Mouse (Mus musculus): Measurements from ENCODE around the gene Gpr83.

Gpr83 gene

GRCm38 (mm10) chr9:14859868-14860639 lies at the start of gene Gpr83:
Gene Gpr83, plus strand, starts transcription at chr9:14860210.
- peak; percentile 75 for DNase-seq (ENCODE audit: low read depth, low spot score)

GRCm38 (mm10) chr9:14821396-14821795 lies 38.6 kb upstream of the Gpr83 start:
- no peak for DNase-seq (ENCODE audit: low read depth, low spot score)

GRCm38 (mm10) chr9:14824840-14825239 lies 35.2 kb upstream of the Gpr83 start:
- DNase-seq (ENCODE audit: low read depth, low spot score), result no peak

GRCm38 (mm10) chr9:14827875-14828274 lies 32.1 kb upstream of the Gpr83 start:
- DNase-seq (ENCODE audit: low read depth, low spot score), result no peak

- DNase-seq (ENCODE audit: low read depth, low spot score), result no peak
Measured at GRCm38 (mm10) chr9:14832046-14832445, 28.0 kb upstream of the Gpr83 start.

GRCm38 (mm10) chr9:14835335-14836075 lies 24.5 kb upstream of the Gpr83 start:
- no peak for DNase-seq (ENCODE audit: low read depth, low spot score)

GRCm38 (mm10) chr9:14839527-14839926 lies 20.5 kb upstream of the Gpr83 start:
- peak; percentile 30 for DNase-seq (ENCODE audit: low read depth, low spot score)

- DNase-seq (ENCODE audit: low read depth, low spot score), result no peak
Measured at GRCm38 (mm10) chr9:14839970-14840369, 20.0 kb upstream of the Gpr83 start.

- no peak for DNase-seq (ENCODE audit: low read depth, low spot score)
Measured at GRCm38 (mm10) chr9:14841878-14842761, 17.9 kb upstream of the Gpr83 start.

GRCm38 (mm10) chr9:14843311-14843857 lies 16.6 kb upstream of the Gpr83 start:
- no peak for DNase-seq (ENCODE audit: low read depth, low spot score)

- DNase-seq (ENCODE audit: low read depth, low spot score), result no peak
Measured at GRCm38 (mm10) chr9:14843901-14844300, 16.1 kb upstream of the Gpr83 start.

- DNase-seq (ENCODE audit: low read depth, low spot score), result peak; percentile 49
Measured at GRCm38 (mm10) chr9:14846428-14846827, 13.6 kb upstream of the Gpr83 start.

GRCm38 (mm10) chr9:14848267-14848935 lies 11.6 kb upstream of the Gpr83 start:
- DNase-seq (ENCODE audit: low read depth, low spot score), result no peak

GRCm38 (mm10) chr9:14854585-14854984 lies 5.4 kb upstream of the Gpr83 start:
- no peak for DNase-seq (ENCODE audit: low read depth, low spot score)

- no peak for DNase-seq (ENCODE audit: low read depth, low spot score)
Measured at GRCm38 (mm10) chr9:14856922-14857654, 2.9 kb upstream of the Gpr83 start.

- DNase-seq (ENCODE audit: low read depth, low spot score), result no peak
Measured at GRCm38 (mm10) chr9:14858170-14858706, 1.8 kb upstream of the Gpr83 start.

- DNase-seq (ENCODE audit: low read depth, low spot score), result no peak
Measured at GRCm38 (mm10) chr9:14858782-14859181, 1.2 kb upstream of the Gpr83 start.

- DNase-seq (ENCODE audit: low read depth, low spot score), result no peak
Measured at GRCm38 (mm10) chr9:14863126-14863525, 3.1 kb downstream of the Gpr83 start.

- DNase-seq (ENCODE audit: low read depth, low spot score), result no peak
Measured at GRCm38 (mm10) chr9:14864726-14865125, 4.7 kb downstream of the Gpr83 start.

GRCm38 (mm10) chr9:14866957-14867356 lies 6.9 kb downstream of the Gpr83 start:
- DNase-seq (ENCODE audit: low read depth, low spot score), result peak; percentile 47

Data from mesoderm, embryonic 11.5 days (tissue).